Mouse (Mus musculus) heart, adult 2 months (tissue): Measurements from ENCODE around the gene Ccdc137.

Experiments
- CTCF ChIP-seq: fragments of 200-600 bp; IDR thresholded peaks from 2 replicates; pipeline ENCODE4 v1.8.1; 2022; ENCODE audit warnings: antibody characterized with exemption, mild to moderate bottlenecking, moderate library complexity
- POLR2A ChIP-seq: fragments of 200-500 bp; IDR thresholded peaks from 2 replicates; pipeline ENCODE4 v1.6.1; 2011; ENCODE audit warnings: mild to moderate bottlenecking, low read depth, low read length, control low read depth; ENCODE audit not compliant: insufficient read depth

DNA sequence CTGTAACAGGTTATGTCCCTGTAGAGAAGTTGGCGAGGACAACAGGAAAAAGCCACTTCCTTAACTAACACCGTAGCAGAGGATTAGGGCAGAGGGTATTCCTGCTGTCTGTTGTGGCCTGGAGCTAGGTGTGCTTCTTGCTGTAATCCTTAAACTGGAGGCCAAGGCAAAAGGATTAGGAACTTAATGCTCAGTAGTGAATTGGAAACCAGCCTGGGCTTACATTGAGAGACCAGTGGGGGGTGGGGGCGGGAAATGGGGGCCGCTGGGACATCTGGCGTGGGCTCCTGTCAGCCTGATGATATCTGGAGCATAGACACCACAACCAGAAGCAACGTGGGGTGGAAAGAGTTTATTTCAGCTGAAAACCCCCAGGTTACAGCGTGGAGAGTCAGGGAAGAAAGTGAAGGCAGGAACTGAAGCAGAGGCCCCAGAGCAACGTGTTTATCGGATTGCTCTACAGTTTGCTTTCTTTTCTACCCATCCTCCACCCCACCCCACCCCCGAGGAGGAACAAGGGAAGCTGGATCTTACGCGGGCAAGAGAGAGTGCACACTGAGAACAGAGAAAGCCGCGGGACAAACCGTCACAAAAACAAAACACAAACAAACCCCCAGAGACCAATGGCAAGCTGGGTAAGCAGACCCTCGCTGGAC is 52.6 kb downstream of the Ccdc137 start:
- no peak for TF ChIP-seq CTCF
- TF ChIP-seq POLR2A = no peak
